Mouse (Mus musculus): ENCODE data around the gene Prn.

- TF ChIP-seq CTCF (IDR thresholded peaks at IDR 0.05): no peak
- no peak for TF ChIP-seq EP300 (IDR thresholded peaks at IDR 0.05)
These were observed 24.5 kb downstream of the Prn start for GRCm38 (mm10) chr2:131934243-131934642.

Measured in lung, postnatal 0 days (tissue).